Mouse (Mus musculus) heart, postnatal 0 days (tissue): ENCODE measurements around the gene Rnaseh1.

Experiments
- CTCF ChIP-seq: IDR thresholded peaks from 2 replicates; pipeline ENCODE4 v1.5.1; 2016; ENCODE audit warnings: antibody characterized with exemption, control low read depth, low read depth
- EP300 ChIP-seq: IDR thresholded peaks from 2 replicates; pipeline ENCODE4 v1.6.1; 2016; ENCODE audit warnings: antibody characterized with exemption, low read depth

GRCm38 (mm10) chr12:28625407-28625806 is 24.0 kb upstream of the Rnaseh1 start:
- TF ChIP-seq EP300, result no peak
- TF ChIP-seq CTCF, result no peak
